Mouse (Mus musculus) forebrain, embryonic 12.5 days (tissue): ENCODE results near the gene Sp2. TPM values are rescaled to one million over a fixed set of nuclear protein-coding genes. Genes with fewer than 3 reads are reported as not detected.
A peak's percentile ranks its signal among the peaks of the same experiment; 100 is the strongest.

ENCODE experiments used
- ATAC-seq: fragments of 200-750 bp; cut with Nextera tagmentation; 2 replicates; pipeline ENCODE4 v1.8.0; 2017; ENCODE audit warnings: moderate TSS enrichment; ENCODE audit not compliant: low FRiP score
- H3K27ac ChIP-seq: fragments of 300-500 bp; sonication (generic); 2 replicates; pipeline ENCODE4 v1.5.1; 2016; ENCODE audit warnings: mild to moderate bottlenecking
- H3K27me3 ChIP-seq: fragments of 300-500 bp; sonication (generic); 2 replicates; pipeline ENCODE4 v1.6.1; 2016; ENCODE audit warnings: mild to moderate bottlenecking
- H3K36me3 ChIP-seq: fragments of 300-500 bp; sonication (generic); replicated peaks from 2 replicates; pipeline ENCODE4 v1.6.1; 2016; ENCODE audit warnings: mild to moderate bottlenecking
- H3K4me1 ChIP-seq: fragments of 300-500 bp; sonication (generic); 2 replicates; pipeline ENCODE4 v1.6.1; 2016
- H3K4me2 ChIP-seq: fragments of 300-500 bp; sonication (generic); 2 replicates; pipeline ENCODE4 v1.6.1; 2016; ENCODE audit warnings: mild to moderate bottlenecking, moderate library complexity
- H3K4me3 ChIP-seq: fragments of 300-500 bp; sonication (generic); replicated peaks from 2 replicates; pipeline ENCODE4 v1.5.1; 2016; ENCODE audit warnings: mild to moderate bottlenecking
- H3K9ac ChIP-seq: fragments of 300-500 bp; sonication (generic); 2 replicates; pipeline ENCODE4 v1.6.1; 2016; ENCODE audit warnings: mild to moderate bottlenecking
- H3K9me3 ChIP-seq: fragments of 300-500 bp; sonication (generic); 2 replicates; pipeline ENCODE4 v1.6.1; 2016
- WGBS: fragments of 180-500 bp; shearing (Covaris S2); methylation state at CpG from one replicate; pipeline ENCODE4 v1.1.7; 2016; 5-methylcytosine and 5-hydroxymethylcytosine counted together
- polyA plus RNA-seq: library from polyadenylated mRNA; unstranded; fragments of >200 nt; fragmentation: Nextera tagmentation; extraction: Ambion mirVana; gene quantifications from 2 replicates; pipeline ENCODE4 v1.2.1, GENCODE M21; 2016

The Sp2 gene
- polyA plus RNA-seq, 1 experiment from 2014 or later = 23.1 TPM

GRCm38 (mm10) chr11:96976379-96976687 is 6.4 kb downstream of the Sp2 start:
- WGBS = 55% methylated on average over 3 of the region's 3 CpGs
- Histone ChIP-seq H3K4me2 (peak overlapping the region; percentile 82), H3K9me3 (no peaks in the 10 kb centered on the region), H3K36me3 (no peaks in the 10 kb centered on the region), H3K4me3 (peak overlapping the region; percentile 88), H3K4me1 (peaks cover 36% of the 10 kb centered on the region), H3K27me3 (peaks cover 2% of the 10 kb centered on the region), H3K9ac (peak overlapping the region; percentile 95), H3K27ac (0 out of 2 replicates have a peak overlapping the region, but pooled peaks have one; percentile 95)
- ATAC-seq = no peak

GRCm38 (mm10) chr11:96975511-96976378 is 7.0 kb downstream of the Sp2 start:
- H3K36me3 ChIP-seq = no peaks in the 10 kb centered on the region
- H3K4me3 ChIP-seq = peak overlapping the region; percentile 88
- H3K9me3 ChIP-seq = no peaks in the 10 kb centered on the region
- ATAC-seq = no peak
- H3K4me1 ChIP-seq = peaks cover 36% of the 10 kb centered on the region
- H3K9ac ChIP-seq = peak overlapping the region; percentile 95; the same call in 1 of the 2 replicates
- H3K27ac ChIP-seq = 0 out of 2 replicates have a peak overlapping the region, but pooled peaks have one; percentile 95
- H3K4me2 ChIP-seq = peak overlapping the region; percentile 82
- WGBS = 87% methylated on average over 10 of the region's 10 CpGs
- no peaks in the 10 kb centered on the region for H3K27me3 ChIP-seq

GRCm38 (mm10) chr11:96974813-96975212 is 7.9 kb downstream of the Sp2 start:
- H3K27me3 ChIP-seq = no peaks in the 10 kb centered on the region
- WGBS = 87% methylated on average over 5 of the region's 5 CpGs
- no peak overlapping the region for H3K9ac ChIP-seq
- no peak overlapping the region for H3K4me3 ChIP-seq
- no peaks in the 10 kb centered on the region for H3K9me3 ChIP-seq
- H3K4me1 ChIP-seq = peaks cover 38% of the 10 kb centered on the region
- H3K36me3 ChIP-seq = no peaks in the 10 kb centered on the region
- no peak overlapping the region for H3K27ac ChIP-seq
- H3K4me2 ChIP-seq = no peak overlapping the region
- no peak for ATAC-seq

GRCm38 (mm10) chr11:96973426-96973964 is 9.3 kb downstream of the Sp2 start:
- Histone ChIP-seq H3K4me3 (no peak overlapping the region), H3K27me3 (no peaks in the 10 kb centered on the region), H3K4me1 (peaks cover 39% of the 10 kb centered on the region), H3K36me3 (no peaks in the 10 kb centered on the region), H3K27ac (0 out of 2 replicates have a peak overlapping the region, but pooled peaks have one; percentile 31), H3K9me3 (no peaks in the 10 kb centered on the region), H3K4me2 (no peak overlapping the region), H3K9ac (peak overlapping the region; percentile 0; the same call in 1 of the 2 replicates)
- ATAC-seq = no peak
- WGBS = 89% methylated on average over 5 of the region's 5 CpGs

- no peak overlapping the region for H3K4me2 ChIP-seq
- H3K36me3 ChIP-seq = no peaks in the 10 kb centered on the region
- no peak overlapping the region for H3K27ac ChIP-seq
- H3K9me3 ChIP-seq = no peaks in the 10 kb centered on the region
- 81% methylated on average over 5 of the region's 5 CpGs for whole genome bisulfite sequencing
- H3K4me3 ChIP-seq = no peak overlapping the region
- H3K4me1 ChIP-seq = peaks cover 35% of the 10 kb centered on the region
- H3K27me3 ChIP-seq = no peaks in the 10 kb centered on the region
- no peak overlapping the region; the same call in 1 of the 2 replicates for H3K9ac ChIP-seq
- no peak for ATAC-seq
Observed at GRCm38 (mm10) chr11:96972906-96973305, 9.9 kb downstream of the Sp2 start.

- no peak overlapping the region for H3K4me3 ChIP-seq
- H3K27me3 ChIP-seq = no peaks in the 10 kb centered on the region
- ATAC-seq = no peak
- WGBS = 83% methylated on average over 3 of the region's 3 CpGs
- no peak overlapping the region for H3K4me2 ChIP-seq
- peaks cover 20% of the 10 kb centered on the region for H3K4me1 ChIP-seq
- no peak overlapping the region for H3K9ac ChIP-seq
- H3K27ac ChIP-seq = no peak overlapping the region
- H3K9me3 ChIP-seq = no peaks in the 10 kb centered on the region
- no peaks in the 10 kb centered on the region for H3K36me3 ChIP-seq
Observed at GRCm38 (mm10) chr11:96970341-96970740, 12.4 kb downstream of the Sp2 start.

GRCm38 (mm10) chr11:96969746-96970145 is 13.0 kb downstream of the Sp2 start:
- Histone ChIP-seq H3K4me1 (peaks cover 18% of the 10 kb centered on the region; the same call in 1 of the 2 replicates), H3K27ac (no peak overlapping the region), H3K4me2 (no peak overlapping the region), H3K9ac (no peak overlapping the region), H3K4me3 (no peak overlapping the region), H3K9me3 (no peaks in the 10 kb centered on the region), H3K27me3 (no peaks in the 10 kb centered on the region), H3K36me3 (no peaks in the 10 kb centered on the region)
- WGBS = 90% methylated on average over 1 of the region's 1 CpGs
- no peak for ATAC-seq

- Histone ChIP-seq H3K4me3 (no peak overlapping the region), H3K27ac (no peak overlapping the region), H3K4me2 (no peak overlapping the region), H3K9ac (no peak overlapping the region), H3K9me3 (no peaks in the 10 kb centered on the region), H3K27me3 (no peaks in the 10 kb centered on the region), H3K36me3 (no peaks in the 10 kb centered on the region), H3K4me1 (peaks cover 18% of the 10 kb centered on the region; the same call in 1 of the 2 replicates)
- no peak for ATAC-seq
- 74% methylated on average over 5 of the region's 5 CpGs for WGBS
Observed at GRCm38 (mm10) chr11:96969280-96969722, 13.5 kb downstream of the Sp2 start.

GRCm38 (mm10) chr11:96968476-96968875 is 14.3 kb downstream of the Sp2 start:
- WGBS = 72% methylated on average over 6 of the region's 6 CpGs
- no peak overlapping the region for H3K9ac ChIP-seq

GRCm38 (mm10) chr11:96967544-96968269 is 15.1 kb downstream of the Sp2 start:
- no peaks in the 10 kb centered on the region for H3K27me3 ChIP-seq
- peaks cover 10% of the 10 kb centered on the region; the same call in 1 of the 2 replicates for H3K4me1 ChIP-seq
- H3K4me3 ChIP-seq = no peak overlapping the region
- H3K36me3 ChIP-seq = no peaks in the 10 kb centered on the region; the same call in 1 of the 2 replicates
- 87% methylated on average over 11 of the region's 11 CpGs for WGBS
- ATAC-seq = no peak
- H3K9ac ChIP-seq = no peak overlapping the region
- H3K9me3 ChIP-seq = no peaks in the 10 kb centered on the region
- H3K4me2 ChIP-seq = no peak overlapping the region
- no peak overlapping the region for H3K27ac ChIP-seq

More at GRCm38 (mm10) chr11:96968476-96968875, 14.3 kb downstream of the Sp2 start:
- H3K27ac ChIP-seq = peak overlapping the region; percentile 15; the same call in 1 of the 2 replicates
- ATAC-seq = no peak
- H3K4me1 ChIP-seq = peaks cover 15% of the 10 kb centered on the region; the same call in 1 of the 2 replicates
- no peak overlapping the region for H3K4me2 ChIP-seq
- H3K27me3 ChIP-seq = no peaks in the 10 kb centered on the region
- H3K36me3 ChIP-seq = no peaks in the 10 kb centered on the region
- H3K9me3 ChIP-seq = no peaks in the 10 kb centered on the region
- no peak overlapping the region for H3K4me3 ChIP-seq

- H3K27me3 ChIP-seq = no peaks in the 10 kb centered on the region
- WGBS = 96% methylated on average over 13 of the region's 13 CpGs
- H3K4me3 ChIP-seq = no peak overlapping the region
- H3K4me2 ChIP-seq = no peak overlapping the region
- no peak overlapping the region for H3K27ac ChIP-seq
- no peak overlapping the region for H3K9ac ChIP-seq
- peaks cover 8% of the 10 kb centered on the region; the same call in 1 of the 2 replicates for H3K4me1 ChIP-seq
- H3K9me3 ChIP-seq = no peaks in the 10 kb centered on the region
- no peak for ATAC-seq
- H3K36me3 ChIP-seq = peaks cover 6% of the 10 kb centered on the region
Observed at GRCm38 (mm10) chr11:96966914-96967543, 15.7 kb downstream of the Sp2 start.

GRCm38 (mm10) chr11:96966172-96966571 is 16.6 kb downstream of the Sp2 start:
- WGBS = 89% methylated on average over 3 of the region's 3 CpGs
- ATAC-seq = no peak
- Histone ChIP-seq H3K27me3 (no peaks in the 10 kb centered on the region), H3K9ac (no peak overlapping the region), H3K4me2 (no peak overlapping the region), H3K4me3 (no peak overlapping the region), H3K36me3 (peaks cover 14% of the 10 kb centered on the region), H3K27ac (no peak overlapping the region), H3K4me1 (peaks cover 8% of the 10 kb centered on the region; the same call in 1 of the 2 replicates), H3K9me3 (no peaks in the 10 kb centered on the region)
